Mouse (Mus musculus) lung, postnatal 0 days (tissue): ENCODE measurements at regions not wholly inside any gene's neighbourhood (a gene's known extent, or its start where the extent isn't known, plus 50 kb on each side); places are given as distances from the start of the nearest gene placed in this dataset.

ENCODE experiments used
- ATAC-seq: fragments of 200-750 bp; cut with Nextera tagmentation; 2 replicates; pipeline ENCODE4 v1.8.0; 2017; ENCODE audit warnings: moderate library complexity
- DNase-seq: peaks from one replicate; pipeline ENCODE4 v3.0.0-alpha.2; 2016; ENCODE audit warnings: low spot score
- H3K27ac ChIP-seq: fragments of 300-500 bp; sonication (generic); 2 replicates; pipeline ENCODE4 v1.5.1; 2014; ENCODE audit warnings: antibody characterized with exemption, mild to moderate bottlenecking, low read length, mixed read lengths
- H3K27me3 ChIP-seq: fragments of 300-500 bp; sonication (generic); replicated peaks from 2 replicates; pipeline ENCODE4 v1.6.1; 2014; ENCODE audit warnings: low read length, mixed read lengths; ENCODE audit not compliant: insufficient read depth
- H3K36me3 ChIP-seq: fragments of 300-500 bp; sonication (generic); 2 replicates; pipeline ENCODE4 v1.6.1; 2014; ENCODE audit warnings: low read length, mixed read lengths; ENCODE audit not compliant: insufficient read depth
- H3K4me1 ChIP-seq: fragments of 300-500 bp; sonication (generic); 2 replicates; pipeline ENCODE4 v1.6.1; 2014; ENCODE audit warnings: antibody characterized with exemption, low read depth, low read length, mixed read lengths; ENCODE audit not compliant: insufficient read depth
- H3K4me2 ChIP-seq: fragments of 300-500 bp; sonication (generic); replicated peaks from 2 replicates; pipeline ENCODE4 v1.6.1; 2014; ENCODE audit warnings: low read depth, mild to moderate bottlenecking, low read length, moderate library complexity, mixed read lengths
- H3K4me3 ChIP-seq: fragments of 300-500 bp; sonication (generic); 2 replicates; pipeline ENCODE4 v1.5.1; 2014; ENCODE audit warnings: low read depth, low read length
- H3K9ac ChIP-seq: fragments of 300-500 bp; sonication (generic); replicated peaks from 2 replicates; pipeline ENCODE4 v1.6.1; 2014; ENCODE audit warnings: low read depth, mild to moderate bottlenecking
- H3K9me3 ChIP-seq: fragments of 300-500 bp; sonication (generic); 2 replicates; pipeline ENCODE4 v1.6.1; 2016; ENCODE audit warnings: low read length, mixed read lengths
- CTCF ChIP-seq: IDR thresholded peaks from 2 replicates; pipeline ENCODE4 v1.5.1; 2016; ENCODE audit warnings: antibody characterized with exemption, mild to moderate bottlenecking
- EP300 ChIP-seq: IDR thresholded peaks from 2 replicates; pipeline ENCODE4 v1.6.1; 2016; ENCODE audit warnings: antibody characterized with exemption, mild to moderate bottlenecking, control low read depth
- WGBS: fragments of 180-500 bp; shearing (Covaris S2); extraction: QIAGEN DNeasy Blood & Tissue Kit; methylation state at CpG from one replicate; pipeline ENCODE4 v1.1.7; 2014; 5-methylcytosine and 5-hydroxymethylcytosine counted together

- Histone ChIP-seq H3K27ac (no peak overlapping the region), H3K4me2 (no peak overlapping the region), H3K27me3 (no peaks in the 10 kb centered on the region), H3K4me1 (no peaks in the 10 kb centered on the region), H3K4me3 (no peak overlapping the region), H3K9me3 (no peaks in the 10 kb centered on the region), H3K9ac (no peak overlapping the region), H3K36me3 (no peaks in the 10 kb centered on the region)
- 54% methylated on average over 3 of the region's 3 CpGs for WGBS
- TF ChIP-seq CTCF (no peak), EP300 (no peak)
- ATAC-seq (no peak), DNase-seq (no peak)
Measured at GRCm38 (mm10) chr12:9469655-9470470, 100.1 kb upstream of the Osr1 start.

- H3K27me3 ChIP-seq, result no peaks in the 10 kb centered on the region
- no peak for ATAC-seq
- H3K9me3 ChIP-seq, result no peaks in the 10 kb centered on the region
- TF ChIP-seq EP300, result no peak
- H3K4me2 ChIP-seq, result no peak overlapping the region
- DNase-seq, result peak; percentile 62
- H3K4me1 ChIP-seq, result no peaks in the 10 kb centered on the region
- H3K36me3 ChIP-seq, result no peaks in the 10 kb centered on the region
- no peak overlapping the region for H3K27ac ChIP-seq
- 55% methylated on average over 2 of the region's 2 CpGs for WGBS
- H3K9ac ChIP-seq, result no peak overlapping the region
- no peak overlapping the region for H3K4me3 ChIP-seq
Measured at GRCm38 (mm10) chr12:9475836-9476235, 94.1 kb upstream of the Osr1 start.

DNA sequence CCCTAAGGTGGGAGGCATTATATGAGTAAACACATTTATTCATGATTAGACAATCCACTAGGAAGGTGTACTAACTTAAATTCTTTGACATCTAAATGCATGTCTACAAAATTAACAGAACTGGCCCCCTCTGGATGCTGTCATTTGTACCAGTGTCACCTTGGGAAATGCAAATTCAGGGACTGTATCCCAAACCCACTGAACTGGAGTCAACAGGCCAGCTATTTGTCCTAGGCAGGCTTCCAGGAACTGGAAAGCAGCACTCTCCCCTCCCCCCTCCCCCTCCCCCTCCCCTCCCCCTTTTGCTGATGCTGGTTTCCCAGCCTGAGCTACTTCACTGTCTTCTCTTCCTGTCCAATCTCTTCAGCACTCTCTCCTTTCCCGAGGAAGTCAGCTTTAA is 91.7 kb upstream of the Osr1 start:
- H3K9me3 ChIP-seq, result no peaks in the 10 kb centered on the region
- WGBS, result 40% methylated on average over 1 of the region's 1 CpGs
- no peaks in the 10 kb centered on the region for H3K27me3 ChIP-seq
- no peaks in the 10 kb centered on the region for H3K4me1 ChIP-seq
- no peak for TF ChIP-seq CTCF
- no peak overlapping the region for H3K9ac ChIP-seq
- no peak overlapping the region for H3K4me2 ChIP-seq
- no peak for ATAC-seq
- no peak for DNase-seq
- H3K27ac ChIP-seq, result no peak overlapping the region
- H3K36me3 ChIP-seq, result no peaks in the 10 kb centered on the region
- H3K4me3 ChIP-seq, result no peak overlapping the region

DNA sequence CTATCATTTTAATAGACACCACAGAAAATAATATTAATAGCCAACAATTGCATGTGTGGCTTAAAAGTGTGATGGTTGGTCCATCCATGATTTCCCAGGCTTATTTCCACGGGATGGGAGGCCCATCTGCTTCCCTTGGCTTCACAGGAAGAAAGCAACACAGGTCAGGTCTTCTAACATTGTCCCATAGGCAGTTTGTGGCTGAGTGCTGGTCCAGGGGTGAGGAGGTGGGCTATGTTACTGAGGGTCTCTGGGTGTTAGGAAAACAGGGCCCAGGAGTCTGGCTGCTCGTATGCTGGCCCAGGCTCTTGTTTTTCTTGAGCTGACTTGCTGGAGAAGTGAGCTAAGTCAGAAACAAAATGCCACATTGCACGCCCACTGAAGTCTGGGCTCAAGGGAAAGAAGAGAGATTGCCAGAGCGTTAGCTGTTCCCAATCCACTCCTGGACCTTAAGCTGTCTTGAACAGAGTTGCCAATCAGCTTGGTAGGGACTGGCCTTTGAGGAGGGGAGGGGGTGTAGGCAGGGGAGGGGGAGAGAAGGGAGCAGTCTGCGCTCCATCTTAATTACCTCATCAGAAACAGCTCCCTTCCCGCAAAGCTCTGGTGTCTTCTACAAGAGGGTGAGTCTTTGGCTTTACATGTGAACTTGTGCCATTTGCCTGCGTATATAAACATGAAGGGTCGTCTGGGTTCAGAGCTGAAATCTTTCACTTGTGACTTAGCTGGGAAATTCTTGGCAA is 82.1 kb upstream of the Osr1 start:
- no peak overlapping the region for H3K4me3 ChIP-seq
- DNase-seq (peak; percentile 42), ATAC-seq (peak; percentile 67)
- H3K4me1 ChIP-seq, result no peaks in the 10 kb centered on the region
- no peaks in the 10 kb centered on the region for H3K36me3 ChIP-seq
- H3K9ac ChIP-seq, result no peak overlapping the region
- 55% methylated on average over 8 of the region's 8 CpGs for WGBS
- no peak for TF ChIP-seq EP300
- no peak for TF ChIP-seq CTCF
- no peak overlapping the region for H3K4me2 ChIP-seq
- H3K9me3 ChIP-seq, result no peaks in the 10 kb centered on the region
- no peak overlapping the region for H3K27ac ChIP-seq
- no peaks in the 10 kb centered on the region for H3K27me3 ChIP-seq

GRCm38 (mm10) chr12:9513926-9514325 is 56.0 kb upstream of the Osr1 start:
- no peak overlapping the region for H3K4me3 ChIP-seq
- H3K4me1 ChIP-seq, result no peaks in the 10 kb centered on the region
- DNase-seq, result peak; percentile 22
- H3K9me3 ChIP-seq, result no peaks in the 10 kb centered on the region
- no peaks in the 10 kb centered on the region for H3K36me3 ChIP-seq
- no peaks in the 10 kb centered on the region for H3K27me3 ChIP-seq
- TF ChIP-seq EP300 (no peak), CTCF (no peak)
- H3K4me2 ChIP-seq, result no peak overlapping the region
- 52% methylated on average over 5 of the region's 5 CpGs for WGBS
- no peak overlapping the region for H3K27ac ChIP-seq
- H3K9ac ChIP-seq, result no peak overlapping the region
- ATAC-seq, result no peak; the same call in 1 of the 2 replicates

GRCm38 (mm10) chr12:9518782-9519181 is 51.1 kb upstream of the Osr1 start:
- H3K27me3 ChIP-seq, result no peaks in the 10 kb centered on the region
- H3K27ac ChIP-seq, result no peak overlapping the region
- H3K9me3 ChIP-seq, result no peaks in the 10 kb centered on the region
- 72% methylated on average over 7 of the region's 7 CpGs for WGBS
- H3K36me3 ChIP-seq, result no peaks in the 10 kb centered on the region
- H3K4me3 ChIP-seq, result no peak overlapping the region
- DNase-seq (no peak), ATAC-seq (no peak)
- no peak overlapping the region for H3K9ac ChIP-seq
- H3K4me2 ChIP-seq, result no peak overlapping the region
- H3K4me1 ChIP-seq, result no peaks in the 10 kb centered on the region
- TF ChIP-seq EP300 (no peak), CTCF (peak; percentile 51)
